Mouse (Mus musculus) splenic B cell, adult 2 months (primary cell): ENCODE data around the gene Arpc1a.

Source experiments
- DNase-seq: peaks from one replicate; pipeline ENCODE4 v3.0.0-alpha.2; 2011; ENCODE audit warnings: low read depth, low spot score
- H3K27me3 ChIP-seq: 2 replicates; pipeline ENCODE4 v1.6.1; 2012; ENCODE audit warnings: mild to moderate bottlenecking, low read length, moderate library complexity, mixed read lengths; ENCODE audit not compliant: control insufficient read depth, poor library complexity, insufficient read depth, severe bottlenecking
- H3K36me3 ChIP-seq: 2 replicates; pipeline ENCODE4 v1.6.1; 2012; ENCODE audit warnings: mild to moderate bottlenecking, low read length, moderate library complexity, mixed read lengths; ENCODE audit not compliant: control insufficient read depth, poor library complexity, insufficient read depth, severe bottlenecking

The Arpc1a gene

DNA sequence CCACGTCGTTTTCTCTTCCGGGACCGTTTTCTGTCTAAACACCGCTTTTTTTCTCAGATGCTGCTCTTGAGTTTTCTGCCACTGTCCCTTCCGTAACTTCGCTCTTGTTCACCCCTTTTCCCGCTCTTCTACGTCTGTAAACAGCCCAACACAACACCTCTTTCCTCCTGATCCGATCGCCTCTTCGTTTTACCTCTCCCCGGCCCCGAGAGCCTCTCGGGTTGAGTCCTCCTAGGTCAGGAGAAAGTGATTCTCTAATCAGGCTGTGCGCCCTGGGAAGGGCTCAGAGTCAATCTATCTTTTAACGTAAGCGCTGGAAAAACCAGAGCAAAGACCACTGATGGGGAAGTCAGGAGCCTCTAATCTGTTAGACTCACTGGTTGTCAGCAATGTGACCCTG is 57.0 kb downstream of the Arpc1a start:
- peaks cover 14% of the 10 kb centered on the region; the same call in 1 of the 2 replicates for H3K36me3 ChIP-seq
- no peak for DNase-seq

DNA sequence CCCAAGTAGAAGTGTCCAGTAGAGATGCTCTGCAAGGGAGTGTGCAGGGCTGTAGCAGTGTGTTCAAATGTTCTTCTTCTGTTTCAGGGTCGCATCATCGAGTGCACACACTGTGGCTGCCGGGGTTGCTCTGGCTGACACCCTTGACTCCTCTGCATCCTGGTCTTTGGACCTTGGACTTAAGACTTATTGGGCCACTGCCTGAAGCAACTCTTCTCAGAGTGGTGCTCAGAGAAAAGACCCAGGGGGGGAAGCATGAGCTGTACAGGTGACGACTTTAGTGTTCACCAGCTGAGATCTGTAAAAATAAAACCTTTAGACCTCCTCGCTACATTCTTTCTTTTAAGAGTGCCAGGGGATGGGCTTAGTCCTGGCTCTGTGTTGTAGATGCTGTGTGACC is 64.1 kb downstream of the Arpc1a start:
- peaks cover 33% of the 10 kb centered on the region for H3K36me3 ChIP-seq
- DNase-seq = no peak
- H3K27me3 ChIP-seq = no peaks in the 10 kb centered on the region

More for the DNA sequence above, 57.0 kb downstream of the Arpc1a start:
- H3K27me3 ChIP-seq = no peaks in the 10 kb centered on the region

DNA sequence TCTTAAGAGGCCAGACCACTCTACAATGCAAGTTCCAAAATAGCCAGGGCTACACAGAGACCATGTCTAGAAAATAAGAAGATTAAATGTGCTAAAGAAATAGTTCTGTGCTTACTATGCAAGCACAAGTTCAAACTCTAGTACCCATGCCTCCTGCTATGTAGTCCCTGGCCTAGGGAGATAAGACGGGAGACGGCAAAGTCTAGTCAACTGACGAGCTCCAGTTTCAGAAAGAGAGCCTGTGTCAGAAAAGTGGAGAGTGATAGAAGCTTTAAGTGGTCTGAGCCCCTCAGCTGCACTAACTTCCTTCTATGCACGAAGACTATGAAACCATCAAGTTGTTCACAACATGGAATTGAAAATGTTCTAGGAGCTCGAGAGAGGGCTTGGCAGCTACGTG is 65.7 kb downstream of the Arpc1a start:
- DNase-seq = no peak
- Histone ChIP-seq H3K27me3 (no peaks in the 10 kb centered on the region), H3K36me3 (peaks cover 30% of the 10 kb centered on the region)

- Histone ChIP-seq H3K36me3 (peaks cover 23% of the 10 kb centered on the region), H3K27me3 (no peaks in the 10 kb centered on the region)
- no peak for DNase-seq
These were observed 69.1 kb downstream of the Arpc1a start for GRCm38 (mm10) chr5:145152690-145153089.
